Mouse (Mus musculus): Measurements from ENCODE around the gene Synj2.

DNA sequence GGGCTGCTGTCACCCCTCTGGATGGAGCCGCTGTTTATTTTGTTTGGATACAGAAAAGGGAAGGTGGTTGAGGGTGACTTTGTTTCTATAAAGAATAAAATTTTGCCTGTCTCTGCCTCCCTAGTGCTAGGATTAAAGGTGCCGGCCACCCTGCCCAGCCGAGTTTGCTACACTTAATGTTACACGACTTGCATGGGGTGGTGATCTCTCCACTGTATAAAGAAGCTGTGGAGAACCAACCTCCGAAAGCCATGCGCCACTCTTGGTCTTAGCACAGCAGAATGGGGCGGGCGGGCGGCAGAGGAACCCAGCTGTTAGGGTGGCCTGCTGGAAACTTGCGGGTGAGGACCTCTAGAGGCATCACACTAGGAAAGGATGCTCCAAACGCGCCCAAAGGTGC is 1.2 kb upstream of the Synj2 start:
- TF ChIP-seq EP300 (IDR thresholded peaks at IDR 0.05; ENCODE audit: low read depth) (no peak), CTCF (IDR thresholded peaks at IDR 0.05; ENCODE audit: low read depth) (no peak)
